Mouse (Mus musculus) megakaryocyte, embryonic 14.5 days (primary cell): Measurements from ENCODE around the gene 2310057N15Rik. TPM values are rescaled to one million over a fixed set of nuclear protein-coding genes. Genes with fewer than 3 reads are reported as not detected.

ENCODE experiments used
- H3K27me3 ChIP-seq: replicated peaks from 2 replicates; pipeline ENCODE3; 2012; ENCODE audit warnings: inconsistent platforms
- H3K36me3 ChIP-seq: replicated peaks from 2 replicates; pipeline ENCODE3; 2012; ENCODE audit warnings: low read length, inconsistent platforms, mixed read lengths
- H3K4me1 ChIP-seq: 2 replicates; pipeline ENCODE4 v1.6.1; 2012; ENCODE audit warnings: inconsistent platforms
- H3K4me3 ChIP-seq: replicated peaks from 2 replicates; pipeline ENCODE3; 2012; ENCODE audit warnings: moderate library complexity, mild to moderate bottlenecking, inconsistent platforms
- H3K9me3 ChIP-seq: 2 replicates; pipeline ENCODE4 v1.6.1; 2012; ENCODE audit warnings: inconsistent platforms
- FLI1 ChIP-seq: IDR thresholded peaks from 2 replicates; pipeline ENCODE4 v1.6.1; 2012; ENCODE audit warnings: low read length, inconsistent platforms, mixed read lengths
- GATA1 ChIP-seq: IDR thresholded peaks from 3 replicates; pipeline ENCODE4 v1.6.1; 2012; ENCODE audit warnings: mixed read lengths, low read length, inconsistent platforms, borderline replicate concordance
- polyA plus RNA-seq: library from polyadenylated mRNA; stranded (reverse); fragments of >175 nt; gene quantifications from 2 replicates; pipeline ENCODE4 v1.2.3, GENCODE M21; 2012; ENCODE audit warnings: low replicate concordance; ENCODE audit not compliant: insufficient read depth

Gene 2310057N15Rik
- polyA plus RNA-seq, 1 experiment, result not detected

GRCm38 (mm10) chr16:88735391-88735790 is 38.6 kb downstream of the 2310057N15Rik start:
- Histone ChIP-seq H3K4me3 (no peak overlapping the region), H3K27me3 (no peaks in the 10 kb centered on the region), H3K36me3 (no peaks in the 10 kb centered on the region), H3K4me1 (no peaks in the 10 kb centered on the region), H3K9me3 (no peaks in the 10 kb centered on the region)
- TF ChIP-seq GATA1 (no peak), FLI1 (no peak)

GRCm38 (mm10) chr16:88728812-88729275 is 45.2 kb downstream of the 2310057N15Rik start, which contains the start of gene Krtap13-1:
Gene Krtap13-1 (plus strand): TSS chr16:88728862.
- Histone ChIP-seq H3K9me3 (peaks cover 6% of the 10 kb centered on the region), H3K4me1 (no peaks in the 10 kb centered on the region), H3K36me3 (no peaks in the 10 kb centered on the region), H3K4me3 (no peak within 1 kb of the TSS), H3K27me3 (no peaks in the 10 kb centered on the region)
- no peak for TF ChIP-seq FLI1
- no peak for TF ChIP-seq GATA1

Other genes starting within 250 kb of the 2310057N15Rik start
- gene Cldn8, start 211.0 kb downstream of the 2310057N15Rik start, polyA plus RNA-seq, result not detected in 2 replicates
- gene Krtap24-1, start 161.9 kb downstream of the 2310057N15Rik start, polyA plus RNA-seq, result not detected in 2 replicates
- not detected in 2 replicates for gene 2310079G19Rik, start 146.5 kb downstream of the 2310057N15Rik start, polyA plus RNA-seq
- not detected in 2 replicates for gene Krtap26-1, start 126.4 kb downstream of the 2310057N15Rik start, polyA plus RNA-seq
- not detected in 2 replicates for gene Krtap27-1, start 102.5 kb downstream of the 2310057N15Rik start, polyA plus RNA-seq
- not detected in 2 replicates for gene 2310061N02Rik, start 66.2 kb downstream of the 2310057N15Rik start, polyA plus RNA-seq
- not detected in 2 replicates for gene Krtap13-1, start 45.3 kb downstream of the 2310057N15Rik start, polyA plus RNA-seq
- not detected in 2 replicates for gene Krtap13, start 22.6 kb downstream of the 2310057N15Rik start, polyA plus RNA-seq
- not detected in 2 replicates for gene 2310034C09Rik, start 15.4 kb downstream of the 2310057N15Rik start, polyA plus RNA-seq
- not detected in 2 replicates for gene Gm5965, start 3.7 kb upstream of the 2310057N15Rik start, polyA plus RNA-seq
- not detected in 2 replicates for gene Gm20741, start 38.0 kb upstream of the 2310057N15Rik start, polyA plus RNA-seq
- not detected in 2 replicates for gene Krtap15, start 46.0 kb upstream of the 2310057N15Rik start, polyA plus RNA-seq
- gene Krtap14, start 51.9 kb upstream of the 2310057N15Rik start, polyA plus RNA-seq, result not detected in 2 replicates
- gene Krtap19-1, start 95.2 kb upstream of the 2310057N15Rik start, polyA plus RNA-seq, result not detected in 2 replicates
- gene Krtap19-2, start 100.1 kb upstream of the 2310057N15Rik start, polyA plus RNA-seq, result not detected in 2 replicates
- not detected in 2 replicates for gene Krtap19-3, start 103.8 kb upstream of the 2310057N15Rik start, polyA plus RNA-seq
- gene Krtap19-4, start 110.9 kb upstream of the 2310057N15Rik start, polyA plus RNA-seq, result not detected in 2 replicates
- not detected in 2 replicates for gene Krtap19-5, start 122.3 kb upstream of the 2310057N15Rik start, polyA plus RNA-seq
- gene Krtap19-9b, start 158.1 kb upstream of the 2310057N15Rik start, polyA plus RNA-seq, result not detected in 2 replicates
- gene Krtap16-3, start 188.7 kb upstream of the 2310057N15Rik start, polyA plus RNA-seq, result not detected in 2 replicates
- gene Krtap22-2, start 236.6 kb upstream of the 2310057N15Rik start, polyA plus RNA-seq, result not detected in 2 replicates
- not detected in 2 replicates for gene Gm10229, start 241.1 kb upstream of the 2310057N15Rik start, polyA plus RNA-seq